Mouse (Mus musculus): ENCODE results near the gene Oprm1. TPM values are rescaled to one million over a fixed set of nuclear protein-coding genes. Genes with fewer than 3 reads are reported as not detected.

Gene Oprm1
- polyA plus RNA-seq, 1 experiment from 2014 or later: not detected

DNA sequence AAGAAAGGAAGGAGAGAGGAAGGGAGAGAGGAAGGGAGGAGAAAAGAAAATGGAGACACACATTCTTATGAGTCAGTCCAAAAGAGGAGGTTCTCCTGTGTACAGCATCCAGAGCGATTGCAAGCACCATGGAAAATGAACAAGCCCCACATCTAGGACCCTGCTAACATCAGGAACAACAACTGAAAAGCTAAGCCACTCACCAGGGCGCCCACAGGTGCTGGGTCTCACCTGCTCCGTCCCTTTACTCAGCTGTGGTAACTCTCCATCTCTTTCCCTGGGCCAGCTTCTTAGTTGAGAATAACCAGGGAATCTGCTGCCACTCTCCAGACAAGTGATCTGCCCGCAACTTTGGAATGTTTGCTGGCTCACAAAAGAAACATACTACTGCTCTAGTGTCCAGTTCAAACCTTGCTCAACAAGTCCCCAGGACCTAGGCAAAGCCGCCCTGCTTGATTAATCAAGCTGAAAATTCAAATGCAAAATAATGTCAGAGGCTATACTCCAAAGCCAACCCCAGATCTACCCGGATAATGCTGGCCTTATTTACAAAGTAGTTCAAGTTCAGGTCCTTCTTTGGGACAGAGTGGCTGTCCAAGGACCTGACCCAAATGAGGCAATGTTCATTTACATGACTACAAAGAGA, 296.4 kb downstream of the Oprm1 start:
- ATAC-seq (ENCODE audit: insufficient read depth) (no peak), DNase-seq (no peak)
- Histone ChIP-seq H3K9ac (no peak overlapping the region), H3K4me1 (ENCODE audit: insufficient read depth) (peaks cover 5% of the 10 kb centered on the region; the same call in 1 of the 2 replicates), H3K9me3 (ENCODE audit: low read depth, low read length) (no peaks in the 10 kb centered on the region), H3K36me3 (ENCODE audit: insufficient read depth) (no peaks in the 10 kb centered on the region), H3K4me3 (ENCODE audit: low read depth, low read length) (no peak overlapping the region), H3K27me3 (ENCODE audit: insufficient read depth, low read length) (no peaks in the 10 kb centered on the region), H3K27ac (ENCODE audit: low read depth) (no peak overlapping the region), H3K4me2 (no peak overlapping the region)
- whole genome bisulfite sequencing: 70% methylated on average over 6 of the region's 6 CpGs
- no peak for TF ChIP-seq CTCF (IDR thresholded peaks at IDR 0.05; ENCODE audit: low read depth)

DNA sequence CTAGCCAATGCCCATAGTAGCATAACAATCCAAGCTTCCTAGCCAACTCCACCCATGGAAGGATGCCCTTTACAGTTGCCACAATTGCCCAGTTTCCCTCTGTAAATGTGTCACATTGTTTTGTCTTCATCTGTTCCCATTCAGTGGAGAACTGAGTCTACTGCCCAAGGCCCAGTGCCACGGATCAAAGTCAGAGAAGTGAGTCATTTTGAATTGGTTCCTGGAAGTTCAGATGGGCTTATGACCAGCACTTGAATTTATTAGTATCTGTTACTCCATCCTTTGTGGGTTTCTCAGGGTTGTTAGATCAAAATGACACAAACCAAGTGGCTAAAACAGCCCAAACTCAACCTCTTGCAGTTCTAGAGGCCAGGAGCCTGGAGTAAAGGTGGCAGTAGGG, 299.2 kb downstream of the Oprm1 start:
- 83% methylated on average over 1 of the region's 1 CpGs for WGBS
- Histone ChIP-seq H3K4me2 (no peak overlapping the region), H3K4me1 (ENCODE audit: insufficient read depth) (peaks cover 2% of the 10 kb centered on the region; the same call in 1 of the 2 replicates), H3K36me3 (ENCODE audit: insufficient read depth) (no peaks in the 10 kb centered on the region), H3K9me3 (ENCODE audit: low read depth, low read length) (no peaks in the 10 kb centered on the region), H3K27ac (ENCODE audit: low read depth) (no peak overlapping the region), H3K4me3 (ENCODE audit: low read depth, low read length) (no peak overlapping the region), H3K9ac (no peak overlapping the region), H3K27me3 (ENCODE audit: insufficient read depth, low read length) (no peaks in the 10 kb centered on the region)
- ATAC-seq (ENCODE audit: insufficient read depth): no peak
- no peak for TF ChIP-seq CTCF (IDR thresholded peaks at IDR 0.05; ENCODE audit: low read depth)
- DNase-seq: no peak

DNA sequence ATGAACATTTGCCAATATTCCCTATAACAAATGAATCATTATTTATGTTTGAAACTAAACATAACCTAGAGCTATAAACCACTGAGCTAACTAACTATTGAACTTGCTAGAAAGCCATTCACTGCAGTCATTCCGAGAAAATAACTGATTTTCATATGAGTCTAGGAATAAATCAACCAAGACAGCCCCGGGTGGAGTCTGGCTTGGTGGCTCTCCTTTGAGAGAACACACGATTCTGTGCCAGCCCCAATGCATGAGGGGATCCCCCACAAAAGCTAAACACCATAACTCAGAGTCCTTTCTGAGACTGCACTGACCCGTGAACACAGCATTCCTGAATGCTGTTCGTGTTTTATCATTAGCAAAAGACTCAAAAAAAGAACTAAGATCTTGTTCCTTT, 302.0 kb downstream of the Oprm1 start:
- Histone ChIP-seq H3K27ac (ENCODE audit: low read depth) (no peak overlapping the region), H3K4me1 (ENCODE audit: insufficient read depth) (no peaks in the 10 kb centered on the region), H3K36me3 (ENCODE audit: insufficient read depth) (no peaks in the 10 kb centered on the region), H3K9ac (no peak overlapping the region), H3K4me2 (no peak overlapping the region), H3K9me3 (ENCODE audit: low read depth, low read length) (no peaks in the 10 kb centered on the region), H3K4me3 (ENCODE audit: low read depth, low read length) (no peak overlapping the region), H3K27me3 (ENCODE audit: insufficient read depth, low read length) (no peaks in the 10 kb centered on the region)
- WGBS: 65% methylated on average over 5 of the region's 5 CpGs
- no peak for TF ChIP-seq CTCF (IDR thresholded peaks at IDR 0.05; ENCODE audit: low read depth)
- DNase-seq (no peak), ATAC-seq (ENCODE audit: insufficient read depth) (no peak)

DNA sequence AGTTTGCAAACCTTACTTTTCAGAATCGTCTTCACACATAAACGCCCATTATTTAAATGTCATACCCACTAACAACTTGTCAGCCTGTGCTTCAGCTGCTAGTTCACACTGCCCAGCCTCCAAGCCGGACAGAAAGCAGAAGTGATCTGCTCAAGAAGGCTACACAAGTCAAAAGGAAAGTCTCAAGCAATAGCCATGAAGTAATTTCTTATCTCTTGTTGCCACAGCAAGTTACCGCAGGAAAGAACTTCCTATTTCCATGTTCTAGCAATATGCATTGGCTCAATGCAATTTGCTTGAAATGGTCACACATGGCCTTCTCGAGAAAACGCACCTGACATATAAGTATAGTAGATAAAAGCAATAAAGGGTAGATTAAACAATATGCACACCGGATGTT, 304.7 kb downstream of the Oprm1 start:
- no peak for TF ChIP-seq CTCF (IDR thresholded peaks at IDR 0.05; ENCODE audit: low read depth)
- DNase-seq (no peak), ATAC-seq (ENCODE audit: insufficient read depth) (no peak)
- Histone ChIP-seq H3K4me1 (ENCODE audit: insufficient read depth) (no peaks in the 10 kb centered on the region), H3K4me2 (no peak overlapping the region), H3K27ac (ENCODE audit: low read depth) (no peak overlapping the region), H3K27me3 (ENCODE audit: insufficient read depth, low read length) (no peaks in the 10 kb centered on the region), H3K9me3 (ENCODE audit: low read depth, low read length) (no peaks in the 10 kb centered on the region), H3K36me3 (ENCODE audit: insufficient read depth) (no peaks in the 10 kb centered on the region), H3K4me3 (ENCODE audit: low read depth, low read length) (no peak overlapping the region), H3K9ac (no peak overlapping the region)
- 75% methylated on average over 7 of the region's 7 CpGs for WGBS

DNA sequence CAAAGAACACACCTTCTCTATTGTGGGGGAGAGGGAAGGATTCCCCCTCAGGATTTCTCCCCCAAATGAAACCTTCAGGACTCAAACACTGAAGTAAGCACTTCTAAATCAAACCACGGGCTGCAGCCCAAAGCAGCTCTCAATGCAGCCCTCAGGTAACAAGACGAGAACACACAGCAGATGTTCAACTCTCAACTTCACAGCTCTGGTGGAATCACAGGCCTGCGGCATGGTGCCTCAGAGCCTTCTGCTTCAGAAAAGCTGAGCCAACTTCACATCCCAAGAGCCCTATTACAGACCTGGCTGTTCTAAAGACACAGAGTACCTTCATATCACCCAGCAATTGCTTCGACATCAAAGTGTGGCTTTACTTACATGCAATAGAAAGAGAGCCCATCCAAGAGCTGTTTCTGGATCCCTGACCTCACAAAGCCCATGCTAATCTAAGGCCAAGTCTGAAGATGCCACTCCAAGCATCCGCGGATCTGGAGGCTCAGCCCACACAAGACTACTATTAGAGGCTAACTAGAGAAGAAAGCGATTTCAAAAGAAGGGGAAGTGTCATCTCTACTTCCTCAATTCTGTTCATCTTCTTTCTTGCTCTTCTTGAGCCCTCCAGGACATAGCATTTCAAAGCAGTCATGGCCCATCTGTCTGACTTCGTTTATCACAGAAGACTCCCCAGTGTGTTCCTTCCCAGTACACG, 305.6 kb downstream of the Oprm1 start:
- no peak overlapping the region for H3K9ac ChIP-seq
- TF ChIP-seq CTCF (IDR thresholded peaks at IDR 0.05; ENCODE audit: low read depth): no peak
- no peak for ATAC-seq (ENCODE audit: insufficient read depth)
- 79% methylated on average over 9 of the region's 9 CpGs for WGBS
- no peak overlapping the region for H3K27ac ChIP-seq (ENCODE audit: low read depth)
- H3K4me2 ChIP-seq: no peak overlapping the region
- DNase-seq: no peak
- H3K9me3 ChIP-seq (ENCODE audit: low read depth, low read length): no peaks in the 10 kb centered on the region
- no peak overlapping the region for H3K4me3 ChIP-seq (ENCODE audit: low read depth, low read length)
- no peaks in the 10 kb centered on the region for H3K4me1 ChIP-seq (ENCODE audit: insufficient read depth)
- no peaks in the 10 kb centered on the region for H3K36me3 ChIP-seq (ENCODE audit: insufficient read depth)
- H3K27me3 ChIP-seq (ENCODE audit: insufficient read depth, low read length): no peaks in the 10 kb centered on the region

DNA sequence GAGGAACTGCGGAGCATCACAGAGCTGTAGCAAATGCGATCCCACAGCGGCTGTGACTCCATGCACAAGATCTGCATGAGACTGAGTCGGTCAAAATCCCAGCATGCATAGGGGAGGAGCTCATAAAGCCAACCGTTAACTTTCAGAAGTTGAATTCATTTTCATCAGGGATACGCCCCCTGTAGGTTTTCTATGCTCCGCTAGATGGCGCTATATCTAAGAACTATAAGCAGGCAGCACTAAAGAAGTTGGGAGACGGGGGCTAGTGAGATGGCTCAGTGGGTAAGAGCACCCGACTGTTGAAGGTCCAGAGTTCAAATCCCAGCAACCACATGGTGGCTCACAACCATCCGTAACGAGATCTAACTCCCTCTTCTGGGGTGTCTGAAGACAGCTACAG, 310.3 kb downstream of the Oprm1 start:
- Histone ChIP-seq H3K36me3 (ENCODE audit: insufficient read depth) (no peaks in the 10 kb centered on the region), H3K9me3 (ENCODE audit: low read depth, low read length) (no peaks in the 10 kb centered on the region), H3K27me3 (ENCODE audit: insufficient read depth, low read length) (no peaks in the 10 kb centered on the region), H3K4me3 (ENCODE audit: low read depth, low read length) (no peak overlapping the region), H3K4me2 (no peak overlapping the region), H3K9ac (no peak overlapping the region), H3K27ac (ENCODE audit: low read depth) (no peak overlapping the region), H3K4me1 (ENCODE audit: insufficient read depth) (no peaks in the 10 kb centered on the region)
- TF ChIP-seq CTCF (IDR thresholded peaks at IDR 0.05; ENCODE audit: low read depth): peak; percentile 19; the same call in 1 of the 2 replicates
- DNase-seq: peak; percentile 35
- ATAC-seq (ENCODE audit: insufficient read depth): no peak
- WGBS: 64% methylated on average over 12 of the region's 12 CpGs

DNA sequence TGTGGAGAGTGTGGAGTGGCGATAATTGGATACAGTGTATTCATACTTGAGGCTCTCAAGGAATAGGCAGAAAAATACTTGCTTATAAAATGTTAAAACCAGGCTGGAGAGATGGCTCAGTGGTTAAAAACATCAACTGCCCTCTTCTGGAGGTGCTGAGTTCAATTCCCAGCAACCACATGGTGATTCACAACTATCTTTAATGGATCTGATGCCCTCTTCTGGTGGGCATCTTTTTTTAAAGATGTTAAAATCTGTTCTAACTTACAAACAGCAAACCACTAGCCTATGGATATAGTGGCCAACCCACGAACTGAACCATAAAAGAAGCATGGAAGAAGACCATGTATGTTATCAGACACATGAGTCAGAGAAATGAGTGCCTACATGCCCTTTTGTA, 310.8 kb downstream of the Oprm1 start:
- H3K4me2 ChIP-seq: no peak overlapping the region
- H3K27ac ChIP-seq (ENCODE audit: low read depth): no peak overlapping the region
- 81% methylated on average over 2 of the region's 2 CpGs for WGBS
- no peaks in the 10 kb centered on the region for H3K27me3 ChIP-seq (ENCODE audit: insufficient read depth, low read length)
- H3K4me1 ChIP-seq (ENCODE audit: insufficient read depth): no peaks in the 10 kb centered on the region
- H3K4me3 ChIP-seq (ENCODE audit: low read depth, low read length): no peak overlapping the region
- H3K9me3 ChIP-seq (ENCODE audit: low read depth, low read length): no peaks in the 10 kb centered on the region
- no peak overlapping the region for H3K9ac ChIP-seq
- TF ChIP-seq CTCF (IDR thresholded peaks at IDR 0.05; ENCODE audit: low read depth): no peak
- H3K36me3 ChIP-seq (ENCODE audit: insufficient read depth): no peaks in the 10 kb centered on the region
- ATAC-seq (ENCODE audit: insufficient read depth): no peak
- no peak for DNase-seq

All from lung, embryonic 14.5 days (tissue).